Mouse (Mus musculus) left cerebral cortex, adult 18-20 months (tissue): ENCODE data around the gene Paqr7. TPM values are rescaled to one million over a fixed set of nuclear protein-coding genes. Genes with fewer than 3 reads are reported as not detected.

Experiments
- DNase-seq, 2 experiments: peaks; one replicate each; pipeline ENCODE4 v3.0.0; 2021 to 2022; ENCODE audit warnings: low spot score in 2 of 2, mixed read lengths in 1 of 2
- long read RNA-seq, 2 experiments: library from polyadenylated mRNA; stranded (forward); transcript quantifications; one replicate each; pipeline ENCODE4 v2.0.0; 2021
- total RNA-seq, 2 experiments: library from RNA; stranded (reverse); gene quantifications; 2 replicates each; pipeline ENCODE4 v1.2.3; 2021

Gene Paqr7
- 10 to 100 TPM; 63.5 to 70.1 TPM for total RNA-seq
- long read RNA-seq, experiment 1, transcript Paqr7-201 (2 exons, 2,351 nt): major isoform, 67 of 115 reads
- long read RNA-seq, experiment 1, transcript Paqr7-205 (3 exons, 890 nt): minor isoform, 18 of 115 reads
- long read RNA-seq, experiment 1, partial matches to known transcripts: 27 of 115 reads
- long read RNA-seq, experiment 1, other reads (novel, unspliced or antisense): 2 of 115 reads
- long read RNA-seq, experiment 2, transcript Paqr7-201 (2 exons, 2,351 nt): major isoform, 43 of 84 reads
- long read RNA-seq, experiment 2, transcript Paqr7-205 (3 exons, 890 nt): minor isoform, 12 of 84 reads
- long read RNA-seq, experiment 2, partial matches to known transcripts: 26 of 84 reads
- long read RNA-seq, experiment 2, other reads (novel, unspliced or antisense): 3 of 84 reads

DNA sequence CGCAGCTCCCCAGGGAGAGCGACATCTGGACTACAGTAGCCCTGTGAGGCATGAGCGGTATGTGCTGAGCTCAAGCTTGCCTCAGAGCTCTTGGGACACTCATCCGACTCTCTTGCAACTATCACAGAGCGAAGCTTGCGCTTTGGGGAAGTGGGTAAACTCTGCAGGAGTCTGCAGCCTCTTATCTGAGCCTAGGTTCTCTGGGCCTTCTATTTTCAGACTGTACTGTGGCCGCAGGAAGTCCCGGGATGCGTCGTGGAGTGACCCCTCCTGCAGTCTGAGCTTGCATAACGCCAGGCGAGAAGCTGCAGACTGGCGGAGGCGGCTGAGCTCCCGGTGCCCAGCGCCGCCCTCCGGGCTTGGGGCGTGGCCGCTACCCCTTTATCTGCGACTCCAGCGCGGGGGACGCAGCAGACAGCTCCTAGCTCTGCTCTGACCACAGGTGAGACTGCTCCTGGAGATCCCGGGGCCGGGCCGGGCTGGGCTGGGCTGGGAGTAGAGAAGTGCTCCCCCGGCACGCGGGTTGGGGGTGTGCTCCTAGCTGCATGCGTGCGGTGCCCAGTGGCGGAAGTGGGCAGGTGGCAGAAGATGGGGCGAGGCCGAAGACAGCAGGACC is at the start of gene Paqr7:
Paqr7 (plus strand) TSS at position 103 of the 616 bp plus-strand sequence.
- DNase-seq: peak; percentile 75 to 86

GRCm38 (mm10) chr4:134447966-134448365 is 48.5 kb upstream of the Paqr7 start:
- no peak for DNase-seq

- DNase-seq: peak; percentile 40 to 43
Observed at GRCm38 (mm10) chr4:134449595-134450391, 46.7 kb upstream of the Paqr7 start.

- DNase-seq: peak; percentile 53 to 78
Observed at GRCm38 (mm10) chr4:134450392-134451195, 45.9 kb upstream of the Paqr7 start.

GRCm38 (mm10) chr4:134451484-134451883 is 45.0 kb upstream of the Paqr7 start:
- DNase-seq: no peak

DNA sequence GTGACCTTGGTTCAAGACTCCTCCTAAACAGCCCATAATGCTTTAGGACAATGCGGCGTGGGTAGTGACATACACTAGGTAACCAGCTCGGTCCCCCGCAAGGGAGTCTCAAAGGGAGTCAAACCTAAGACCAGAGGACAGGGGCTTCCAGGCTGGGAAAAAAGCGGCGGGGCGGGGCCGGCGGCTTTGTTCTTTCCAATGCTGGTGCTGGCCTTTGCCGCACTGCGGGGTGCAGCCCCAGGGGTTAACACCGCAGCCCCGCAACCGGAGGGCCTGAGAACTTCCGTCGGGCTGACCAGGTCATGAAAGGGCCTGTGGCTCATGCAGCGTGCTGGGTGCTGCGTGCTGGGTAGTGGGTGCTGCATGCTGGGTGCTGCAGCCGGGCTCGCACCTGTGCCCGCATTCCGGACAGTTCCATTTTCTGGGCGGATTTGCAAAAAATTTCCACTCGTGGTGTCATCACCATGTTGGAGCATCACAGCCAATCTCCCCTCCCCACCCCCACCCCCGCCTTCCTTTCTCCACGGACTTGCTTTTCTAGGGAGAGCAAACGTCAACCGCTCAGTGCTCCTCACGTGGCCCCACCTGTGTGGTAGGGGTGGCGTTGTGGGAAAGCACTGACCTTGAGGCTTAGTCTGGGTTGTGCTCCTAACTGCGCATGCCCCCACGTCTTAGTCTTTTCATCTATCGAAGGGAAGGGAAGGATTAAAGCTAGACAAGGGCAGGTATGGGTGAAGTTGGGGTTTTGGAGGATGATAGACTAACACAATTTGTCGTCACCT is 42.7 kb upstream of the Paqr7 start:
- peak in 1 of 2 experiments; percentile 43 for DNase-seq

DNA sequence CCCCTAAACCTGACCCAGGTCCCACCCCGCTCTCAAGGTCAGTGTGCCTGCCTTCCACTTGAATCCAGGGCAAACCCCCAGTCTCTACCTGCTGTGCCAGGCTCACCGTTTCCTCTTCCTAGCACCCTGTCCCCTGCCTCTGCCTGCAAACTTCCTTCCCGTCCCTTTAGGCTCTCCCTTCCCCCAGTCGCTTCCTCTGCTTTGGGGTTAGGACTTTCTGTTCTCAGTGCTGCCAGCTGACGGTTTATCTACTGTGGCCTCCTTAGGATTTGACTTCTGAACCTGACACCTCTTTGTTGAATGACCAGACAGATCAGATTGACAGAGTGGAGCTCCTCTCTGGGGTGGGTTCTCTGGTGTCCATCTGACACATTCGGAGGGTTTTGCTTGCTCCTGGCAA is 41.2 kb upstream of the Paqr7 start:
- DNase-seq: no peak

DNA sequence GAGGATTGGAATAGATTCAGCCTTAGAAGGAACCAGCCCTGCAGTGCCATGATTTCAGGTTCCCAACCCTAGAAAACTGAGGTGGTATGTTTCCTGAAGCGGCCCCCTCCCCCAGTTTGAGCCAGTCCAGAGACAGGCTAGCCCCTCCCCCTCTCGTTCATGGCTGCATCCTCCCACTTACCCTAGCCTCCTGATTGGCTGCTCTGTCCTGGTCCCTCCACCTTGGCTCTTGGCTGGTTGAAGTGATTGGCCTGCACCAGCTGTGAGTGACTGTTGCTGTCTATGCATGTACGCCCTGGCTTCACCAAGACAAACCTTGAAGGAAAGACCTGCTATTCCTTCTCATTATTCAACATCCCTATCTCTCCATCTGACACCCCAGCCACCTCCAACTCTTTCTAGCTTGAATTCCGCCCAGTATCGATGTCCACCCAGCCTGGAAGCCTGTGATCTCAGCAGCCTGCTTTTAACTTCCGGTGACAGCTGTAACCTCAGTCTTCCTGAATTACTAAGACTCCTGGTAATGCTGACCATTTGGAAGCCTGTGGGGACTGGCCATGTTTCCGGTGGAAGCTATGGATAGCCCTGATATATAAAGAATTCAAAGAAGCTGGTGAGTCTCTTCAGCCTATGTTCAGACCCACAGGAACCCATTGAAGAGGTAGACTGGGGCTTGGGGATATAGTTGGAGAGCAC is 39.2 kb upstream of the Paqr7 start:
- DNase-seq: no peak

GRCm38 (mm10) chr4:134458856-134459255 is 37.6 kb upstream of the Paqr7 start:
- DNase-seq: no peak

DNA sequence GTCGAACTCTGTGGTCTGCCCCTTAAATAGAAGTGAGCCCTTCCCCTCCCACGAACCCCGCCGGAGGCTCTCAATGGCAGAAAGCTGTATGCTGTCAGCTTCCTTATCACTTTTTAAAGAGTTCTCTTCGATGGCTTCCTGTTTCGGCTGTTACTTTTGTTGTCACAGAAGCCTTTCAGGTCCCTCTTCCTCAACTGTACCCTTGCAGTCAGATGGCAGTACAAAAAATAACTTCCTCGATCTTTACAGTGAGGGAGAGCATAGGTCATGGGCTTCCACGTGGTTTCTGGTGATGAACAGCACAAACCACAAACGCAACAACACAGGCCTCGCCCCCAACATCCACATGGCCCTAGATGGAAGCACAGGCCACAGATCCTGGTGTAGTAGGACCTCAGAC is 36.2 kb upstream of the Paqr7 start:
- DNase-seq: no peak

DNA sequence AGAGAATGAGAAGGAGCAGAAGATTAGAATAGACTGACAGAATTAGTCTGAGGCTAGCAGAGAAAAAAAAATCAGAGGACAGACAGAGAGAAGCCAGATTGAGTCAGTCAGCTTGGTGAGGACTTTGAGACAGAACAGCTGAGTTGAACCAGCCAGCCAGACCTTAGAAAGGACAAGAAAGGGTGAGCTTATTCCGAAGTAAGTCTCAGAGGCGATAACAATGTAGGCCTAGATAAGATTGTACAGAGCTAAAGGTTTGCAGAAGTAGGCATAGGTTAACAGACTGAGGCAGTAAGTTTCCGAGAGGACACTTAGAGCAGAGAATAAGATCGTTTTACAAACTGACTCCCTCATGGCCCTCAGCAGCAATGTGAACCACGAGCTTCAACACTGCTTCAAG is 35.2 kb upstream of the Paqr7 start:
- DNase-seq: no peak

- no peak for DNase-seq
Observed at GRCm38 (mm10) chr4:134465789-134466188, 30.7 kb upstream of the Paqr7 start.

DNA sequence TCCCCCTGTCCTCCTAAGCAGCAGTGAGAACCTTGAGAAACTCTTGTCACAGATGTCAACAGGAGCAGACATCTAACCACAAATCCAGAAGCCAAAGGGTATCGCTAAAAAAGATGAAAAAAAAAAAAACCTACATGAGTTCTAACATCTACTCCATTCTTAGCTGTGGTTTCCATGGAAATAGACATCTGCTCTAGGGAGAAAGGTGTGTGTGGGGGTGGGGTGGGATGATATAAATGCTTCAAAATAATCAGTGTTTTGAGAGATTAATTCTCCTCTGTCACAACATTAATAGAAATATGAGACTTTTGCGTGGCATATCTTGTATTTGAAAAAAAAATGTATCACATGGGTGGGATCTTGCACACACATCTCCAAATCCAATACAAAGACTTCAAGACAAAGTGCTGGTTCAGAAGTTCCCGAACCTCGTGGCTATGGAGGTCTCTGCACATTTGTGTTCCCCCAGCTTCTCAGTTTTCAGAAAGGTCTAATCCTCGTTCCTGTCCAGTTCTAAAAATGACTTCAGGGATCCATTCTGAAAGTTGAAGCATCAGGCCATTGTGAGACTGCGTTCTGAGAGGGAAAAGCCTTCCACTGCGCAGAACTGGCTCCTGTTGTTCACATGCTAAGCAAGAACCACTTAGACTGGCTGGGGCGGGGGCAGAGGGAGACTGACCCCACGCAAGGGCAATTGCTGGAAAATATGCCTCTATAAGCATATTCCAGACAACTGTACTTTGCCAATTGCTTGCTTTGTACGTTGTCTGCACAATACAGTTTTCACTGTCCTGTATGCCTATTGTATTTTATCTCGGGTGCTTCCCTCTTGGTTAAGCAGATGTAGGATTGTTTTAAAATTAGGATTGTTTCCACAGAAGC is 29.9 kb upstream of the Paqr7 start:
- DNase-seq: no peak

DNA sequence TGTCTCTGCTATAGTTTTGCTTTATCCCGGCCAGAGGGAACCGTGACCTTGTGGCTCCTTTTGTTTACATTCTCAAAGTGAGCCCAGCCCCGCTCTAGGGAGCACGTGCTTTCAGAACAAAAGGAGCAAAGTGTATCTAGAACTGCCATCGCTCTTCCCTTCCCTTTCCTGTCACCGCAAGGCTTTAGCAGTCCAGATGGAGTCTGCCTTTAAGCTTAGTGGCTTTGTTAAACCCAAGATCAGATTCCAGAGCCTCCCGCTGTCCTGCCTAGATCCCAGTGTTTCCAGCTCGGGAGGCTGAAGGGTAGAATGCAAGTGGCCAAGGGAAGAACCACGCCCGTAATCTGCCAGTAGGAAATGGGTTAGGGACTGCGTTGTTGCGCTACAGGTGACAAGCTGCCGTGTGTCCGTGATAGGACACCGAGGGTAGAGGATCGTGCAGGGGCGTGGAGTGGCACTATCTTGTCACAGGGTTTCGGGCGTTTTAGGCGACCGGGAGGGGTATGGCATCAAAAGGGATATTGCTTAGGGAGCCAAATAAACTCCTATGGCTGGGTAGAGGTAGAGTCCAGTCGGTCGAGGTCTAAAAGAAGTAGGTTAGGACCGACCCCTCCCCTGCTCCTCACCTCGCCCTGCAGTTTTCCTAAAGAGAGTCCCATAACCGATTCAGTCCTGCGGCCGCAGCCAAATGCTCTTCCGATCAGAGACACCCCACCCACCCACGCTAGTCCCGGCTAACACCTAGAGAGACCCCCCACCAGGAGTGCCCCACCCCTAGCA is 28.9 kb upstream of the Paqr7 start:
- DNase-seq: no peak

DNA sequence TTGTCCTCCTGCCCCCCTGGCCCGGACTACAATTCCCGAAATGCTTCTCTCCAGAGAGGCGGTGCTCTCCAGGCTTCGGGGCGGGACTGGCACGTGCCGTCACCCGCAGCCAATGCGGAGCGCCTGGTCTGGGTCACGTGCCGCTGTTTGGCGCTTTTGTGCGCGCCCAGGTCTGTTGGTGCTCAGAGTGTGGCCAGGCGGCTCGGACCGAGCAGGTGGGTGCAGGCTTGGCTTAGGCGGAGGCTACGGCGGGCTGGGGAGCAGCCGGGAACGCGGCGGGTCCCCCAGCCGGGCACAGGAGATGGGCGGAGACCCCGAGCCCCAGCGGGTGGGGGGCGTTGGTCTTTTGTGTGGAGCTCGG is 28.3 kb upstream of the Paqr7 start, which contains the start of gene Stmn1:
Stmn1 (plus strand) TSS at position 106 of the 361 bp plus-strand sequence.
- peak; percentile 94 to 96 for DNase-seq

DNA sequence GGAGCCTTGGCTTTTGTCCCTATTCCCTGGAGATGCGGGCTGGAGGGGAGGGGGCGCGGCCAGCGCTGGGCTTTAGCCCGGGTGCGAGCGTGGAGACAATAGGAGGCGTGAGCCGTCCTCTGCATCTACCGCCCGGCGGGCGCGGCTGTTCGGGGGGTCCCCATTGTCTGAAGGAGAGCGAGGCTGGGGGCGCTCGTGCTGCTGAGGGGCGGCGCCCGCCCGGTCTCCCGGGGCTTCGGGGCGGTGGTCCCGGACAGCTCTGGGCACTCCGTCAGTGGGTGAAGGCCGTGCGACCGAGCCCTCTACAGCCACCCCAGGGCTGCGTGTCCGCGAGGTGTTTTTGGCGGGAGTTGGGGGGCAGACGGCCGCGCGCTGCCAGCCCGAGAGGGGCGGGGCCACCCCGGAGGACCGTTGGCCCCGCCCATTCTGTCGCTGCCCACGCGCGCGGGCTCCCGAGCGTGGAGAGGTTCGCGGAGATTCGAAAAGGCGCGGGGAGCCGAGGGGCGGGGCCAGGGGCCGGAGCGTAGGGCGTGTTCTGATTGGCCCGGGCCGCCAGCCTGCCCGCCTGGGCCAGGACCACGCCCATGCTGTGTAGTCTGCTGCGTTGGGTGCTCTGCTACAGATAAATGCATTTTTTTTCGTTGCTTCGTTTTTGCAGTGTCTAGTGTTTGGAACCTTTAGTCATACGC is 27.8 kb upstream of the Paqr7 start:
- DNase-seq: peak; percentile 96 to 97

GRCm38 (mm10) chr4:134469341-134469796 is 27.1 kb upstream of the Paqr7 start:
- no peak for DNase-seq
